Mouse (Mus musculus): ENCODE measurements at regions not wholly inside any gene's neighbourhood (a gene's known extent, or its start where the extent isn't known, plus 50 kb on each side); places are given as distances from the start of the nearest gene placed in this dataset.
"Not testable (repeated sequence)": the region's sequence is repeated elsewhere in the genome, so short reads cannot be mapped to it uniquely, and the experiment has no call there.

GRCm38 (mm10) chr4:114296380-114296779 is 110.1 kb upstream of the Trabd2b start:
- no peak for DNase-seq

GRCm38 (mm10) chr4:114298517-114298916 is 108.0 kb upstream of the Trabd2b start:
- DNase-seq, result not testable (repeated sequence)

GRCm38 (mm10) chr4:114300390-114301012 is 106.0 kb upstream of the Trabd2b start:
- DNase-seq, result no peak

- DNase-seq, result no peak
These were observed 101.9 kb upstream of the Trabd2b start for GRCm38 (mm10) chr4:114304654-114305053.

- no peak for DNase-seq
These were observed 99.0 kb upstream of the Trabd2b start for GRCm38 (mm10) chr4:114307491-114307890.

- DNase-seq, result peak in 1 of 2 experiments; percentile 12
These were observed 98.0 kb upstream of the Trabd2b start for GRCm38 (mm10) chr4:114308518-114308917.

GRCm38 (mm10) chr4:114315051-114315450 is 91.5 kb upstream of the Trabd2b start:
- DNase-seq, result no peak

GRCm38 (mm10) chr4:114315556-114315955 is 91.0 kb upstream of the Trabd2b start:
- no peak for DNase-seq

GRCm38 (mm10) chr4:114317076-114317475 is 89.4 kb upstream of the Trabd2b start:
- no peak for DNase-seq

GRCm38 (mm10) chr4:114320076-114320475 is 86.4 kb upstream of the Trabd2b start:
- no peak for DNase-seq

GRCm38 (mm10) chr4:114321516-114322339 is 84.8 kb upstream of the Trabd2b start:
- no peak for DNase-seq

GRCm38 (mm10) chr4:114329978-114330377 is 76.5 kb upstream of the Trabd2b start:
- DNase-seq, result no peak

GRCm38 (mm10) chr4:114331161-114331560 is 75.4 kb upstream of the Trabd2b start:
- no peak for DNase-seq

- no peak for DNase-seq
These were observed 71.7 kb upstream of the Trabd2b start for GRCm38 (mm10) chr4:114334850-114335249.

GRCm38 (mm10) chr4:114336029-114336746 is 70.3 kb upstream of the Trabd2b start:
- DNase-seq, result no peak

GRCm38 (mm10) chr4:114336747-114337090 is 69.8 kb upstream of the Trabd2b start:
- DNase-seq, result no peak

- no peak for DNase-seq
These were observed 66.7 kb upstream of the Trabd2b start for GRCm38 (mm10) chr4:114339793-114340192.

GRCm38 (mm10) chr4:114345154-114345553 is 61.4 kb upstream of the Trabd2b start:
- DNase-seq, result no peak

- peak; percentile 11 to 24 for DNase-seq
These were observed 60.3 kb upstream of the Trabd2b start for GRCm38 (mm10) chr4:114346068-114346747.

GRCm38 (mm10) chr4:114346884-114347283 is 59.6 kb upstream of the Trabd2b start:
- DNase-seq, result no peak

GRCm38 (mm10) chr4:114349601-114350000 is 56.9 kb upstream of the Trabd2b start:
- no peak for DNase-seq

- DNase-seq, result no peak
These were observed 55.2 kb upstream of the Trabd2b start for GRCm38 (mm10) chr4:114351282-114351681.

GRCm38 (mm10) chr4:114353058-114353457 is 53.5 kb upstream of the Trabd2b start:
- no peak for DNase-seq

Data from lung, adult 18-20 months (tissue).